Mouse (Mus musculus) kidney, embryonic 14.5 days (tissue): Measurements from ENCODE around the gene Gpr152. TPM values are rescaled to one million over a fixed set of nuclear protein-coding genes. Genes with fewer than 3 reads are reported as not detected.
"Not testable (repeated sequence)": the region's sequence is repeated elsewhere in the genome, so short reads cannot be mapped to it uniquely, and the experiment has no call there.

Experiments used
- ATAC-seq: fragments of 200-750 bp; cut with Nextera tagmentation; 2 replicates; pipeline ENCODE4 v1.8.0; 2017; ENCODE audit warnings: moderate number of reproducible peaks, mild to moderate bottlenecking, moderate TSS enrichment, moderate library complexity; ENCODE audit not compliant: low FRiP score, low TSS enrichment
- H3K27ac ChIP-seq: fragments of 300-500 bp; sonication (generic); 2 replicates; pipeline ENCODE4 v1.5.1; 2014; ENCODE audit warnings: low read depth, mild to moderate bottlenecking, low read length, moderate library complexity, mixed read lengths
- H3K27me3 ChIP-seq: fragments of 300-500 bp; sonication (generic); 2 replicates; pipeline ENCODE4 v1.6.1; 2014; ENCODE audit warnings: mild to moderate bottlenecking, low read length; ENCODE audit not compliant: control insufficient read depth, insufficient read depth
- H3K36me3 ChIP-seq: fragments of 300-500 bp; sonication (generic); 2 replicates; pipeline ENCODE4 v1.6.1; 2014; ENCODE audit warnings: low read length, mixed read lengths; ENCODE audit not compliant: control insufficient read depth, insufficient read depth
- H3K4me1 ChIP-seq: fragments of 300-500 bp; sonication (generic); 2 replicates; pipeline ENCODE4 v1.6.1; 2014; ENCODE audit warnings: low read length, mixed read lengths; ENCODE audit not compliant: control insufficient read depth, insufficient read depth
- H3K4me2 ChIP-seq: fragments of 300-500 bp; sonication (generic); replicated peaks from 2 replicates; pipeline ENCODE4 v1.6.1; 2014; ENCODE audit warnings: low read depth, mild to moderate bottlenecking, low read length
- H3K4me3 ChIP-seq: fragments of 300-500 bp; sonication (generic); 2 replicates; pipeline ENCODE4 v1.5.1; 2014; ENCODE audit warnings: mild to moderate bottlenecking, low read length
- H3K9ac ChIP-seq: fragments of 300-500 bp; sonication (generic); 2 replicates; pipeline ENCODE4 v1.6.1; 2014; ENCODE audit warnings: low read depth, mild to moderate bottlenecking, low read length, moderate library complexity
- H3K9me3 ChIP-seq: fragments of 300-500 bp; sonication (generic); 2 replicates; pipeline ENCODE4 v1.6.1; 2016; ENCODE audit warnings: low read length; ENCODE audit not compliant: control insufficient read depth
- WGBS: fragments of 180-500 bp; shearing (Covaris S2); extraction: QIAGEN DNeasy Blood & Tissue Kit; methylation state at CpG from one replicate; pipeline ENCODE4 v1.1.7; 2014; 5-methylcytosine and 5-hydroxymethylcytosine counted together
- polyA plus RNA-seq: library from polyadenylated mRNA; unstranded; fragments of >200 nt; fragmentation: Nextera tagmentation; extraction: Ambion mirVana; gene quantifications from 2 replicates; pipeline ENCODE4 v1.2.1, GENCODE M21; 2014

Gene Gpr152
- polyA plus RNA-seq, 1 experiment from 2014 or later = not detected

GRCm38 (mm10) chr19:4115816-4116215, 23.8 kb upstream of the Gpr152 start:
- Histone ChIP-seq H3K4me3 (no peak overlapping the region), H3K36me3 (peaks cover 63% of the 10 kb centered on the region), H3K9me3 (no peaks in the 10 kb centered on the region), H3K27me3 (no peaks in the 10 kb centered on the region), H3K4me1 (peaks cover 24% of the 10 kb centered on the region), H3K4me2 (no peak overlapping the region), H3K9ac (no peak overlapping the region), H3K27ac (no peak overlapping the region)
- no peak for ATAC-seq
- 89% methylated on average over 11 of the region's 11 CpGs for WGBS

GRCm38 (mm10) chr19:4117006-4117405, 22.6 kb upstream of the Gpr152 start:
- H3K4me1 ChIP-seq = peaks cover 24% of the 10 kb centered on the region
- WGBS = 83% methylated on average over 7 of the region's 7 CpGs

GRCm38 (mm10) chr19:4118350-4118749, 21.2 kb upstream of the Gpr152 start:
- no peaks in the 10 kb centered on the region for H3K27me3 ChIP-seq
- ATAC-seq = no peak
- H3K36me3 ChIP-seq = peaks cover 45% of the 10 kb centered on the region
- no peak overlapping the region for H3K4me3 ChIP-seq
- H3K9me3 ChIP-seq = no peaks in the 10 kb centered on the region
- H3K4me1 ChIP-seq = peaks cover 15% of the 10 kb centered on the region
- no peak overlapping the region for H3K9ac ChIP-seq
- H3K27ac ChIP-seq = no peak overlapping the region
- WGBS = 95% methylated on average over 2 of the region's 2 CpGs
- H3K4me2 ChIP-seq = no peak overlapping the region

More at GRCm38 (mm10) chr19:4117006-4117405, 22.6 kb upstream of the Gpr152 start:
- Histone ChIP-seq H3K4me2 (no peak overlapping the region), H3K9ac (no peak overlapping the region), H3K36me3 (peaks cover 57% of the 10 kb centered on the region), H3K27me3 (no peaks in the 10 kb centered on the region), H3K9me3 (no peaks in the 10 kb centered on the region), H3K4me3 (no peak overlapping the region), H3K27ac (no peak overlapping the region)
- ATAC-seq = no peak

- H3K4me3 ChIP-seq = no peak overlapping the region
- WGBS = 84% methylated on average over 6 of the region's 6 CpGs
- no peak overlapping the region for H3K9ac ChIP-seq
- H3K27me3 ChIP-seq = no peaks in the 10 kb centered on the region
- no peaks in the 10 kb centered on the region for H3K9me3 ChIP-seq
- no peak for ATAC-seq
- peaks cover 2% of the 10 kb centered on the region; the same call in 1 of the 2 replicates for H3K4me1 ChIP-seq
- no peak overlapping the region for H3K4me2 ChIP-seq
- H3K27ac ChIP-seq = no peak overlapping the region
- H3K36me3 ChIP-seq = peaks cover 33% of the 10 kb centered on the region
Measured at GRCm38 (mm10) chr19:4119716-4120487, 19.7 kb upstream of the Gpr152 start.

- H3K27ac ChIP-seq = no peak overlapping the region
- no peaks in the 10 kb centered on the region for H3K9me3 ChIP-seq
- 93% methylated on average over 2 of the region's 2 CpGs for WGBS
- ATAC-seq = no peak
- no peak overlapping the region for H3K9ac ChIP-seq
- peak overlapping the region; percentile 52 for H3K4me2 ChIP-seq
- H3K4me3 ChIP-seq = peak overlapping the region; percentile 46; the same call in 1 of the 2 replicates
- H3K27me3 ChIP-seq = no peaks in the 10 kb centered on the region
- no peaks in the 10 kb centered on the region; the same call in 1 of the 2 replicates for H3K4me1 ChIP-seq
- H3K36me3 ChIP-seq = peaks cover 27% of the 10 kb centered on the region
Measured at GRCm38 (mm10) chr19:4120496-4120895, 19.1 kb upstream of the Gpr152 start.

GRCm38 (mm10) chr19:4121097-4121805, 18.3 kb upstream of the Gpr152 start:
- peak overlapping the region; percentile 52 for H3K4me2 ChIP-seq
- WGBS = 3% methylated on average over 38 of the region's 38 CpGs
- H3K27me3 ChIP-seq = no peaks in the 10 kb centered on the region
- peak overlapping the region; percentile 46 for H3K4me3 ChIP-seq
- peaks cover 20% of the 10 kb centered on the region for H3K36me3 ChIP-seq
- ATAC-seq = peak; percentile 65
- no peaks in the 10 kb centered on the region for H3K9me3 ChIP-seq
- H3K4me1 ChIP-seq = no peaks in the 10 kb centered on the region; the same call in 1 of the 2 replicates
- H3K27ac ChIP-seq = peak overlapping the region; percentile 64; the same call in 1 of the 2 replicates
- H3K9ac ChIP-seq = peak overlapping the region; percentile 57

- peaks cover 17% of the 10 kb centered on the region; the same call in 1 of the 2 replicates for H3K36me3 ChIP-seq
- ATAC-seq, H3K27me3 ChIP-seq, H3K4me3 ChIP-seq, H3K9me3 ChIP-seq, H3K4me1 ChIP-seq, H3K27ac ChIP-seq, H3K9ac ChIP-seq: not testable (repeated sequence)
- WGBS = 58% methylated on average over 6 of the region's 6 CpGs
- peak overlapping the region; percentile 5; the same call in 1 of the 2 replicates for H3K4me2 ChIP-seq
Measured at GRCm38 (mm10) chr19:4121896-4122295, 17.7 kb upstream of the Gpr152 start.

GRCm38 (mm10) chr19:4122411-4123370, 16.9 kb upstream of the Gpr152 start:
- peaks cover 8% of the 10 kb centered on the region; the same call in 1 of the 2 replicates for H3K4me1 ChIP-seq
- no peaks in the 10 kb centered on the region for H3K27me3 ChIP-seq
- H3K4me2 ChIP-seq = no peak overlapping the region
- H3K9ac ChIP-seq = no peak overlapping the region
- H3K4me3 ChIP-seq = no peak overlapping the region
- peaks cover 13% of the 10 kb centered on the region; the same call in 1 of the 2 replicates for H3K36me3 ChIP-seq
- H3K27ac ChIP-seq = no peak overlapping the region
- no peaks in the 10 kb centered on the region for H3K9me3 ChIP-seq
- ATAC-seq = no peak
- 83% methylated on average over 7 of the region's 7 CpGs for WGBS
